Mouse (Mus musculus) G1E (cell line): Measurements from ENCODE around the gene Nsmce3.

ENCODE experiments used
- CTCF ChIP-seq: IDR thresholded peaks from 2 replicates; pipeline ENCODE4 v1.5.1; 2012; ENCODE audit warnings: low read depth, low read length, inconsistent platforms, mixed read lengths
- GATA2 ChIP-seq: IDR thresholded peaks from 2 replicates; pipeline ENCODE4 v1.6.1; 2012; ENCODE audit warnings: low read depth, low read length, inconsistent platforms, borderline replicate concordance

GRCm38 (mm10) chr7:64855389-64855927 is 17.3 kb downstream of the Nsmce3 start:
- TF ChIP-seq CTCF (no peak), GATA2 (no peak)
